Mouse (Mus musculus) MEL (cell line): ENCODE results near the gene Iqcj. TPM values are rescaled to one million over a fixed set of nuclear protein-coding genes. Genes with fewer than 3 reads are reported as not detected.

Source experiments
- DNase-seq: peaks from one replicate; pipeline ENCODE4 v3.0.0; 2011; ENCODE audit warnings: low read depth, low spot score
- H3K27ac ChIP-seq: 2 replicates; pipeline ENCODE4 v1.5.1; 2012; ENCODE audit warnings: low read depth, mild to moderate bottlenecking, control low read depth, low read length, moderate library complexity; ENCODE audit not compliant: control insufficient read depth
- H3K27me3 ChIP-seq, 2 experiments: fragments of 150-350 bp in 1 of 2; sonication (generic) in 1 of 2; 2 replicates each; pipeline ENCODE4 v1.6.1; 2012; ENCODE audit warnings: low read length in 2 of 2, mild to moderate bottlenecking in 2 of 2, improper control_type of control experiment in 1 of 2, moderate library complexity in 1 of 2; ENCODE audit not compliant: insufficient read depth in 2 of 2, control insufficient read depth in 1 of 2
- H3K36me3 ChIP-seq, 2 experiments: 2 replicates each; pipeline ENCODE4 v1.6.1; 2012 to 2014; ENCODE audit warnings: low read length in 2 of 2, improper control_type of control experiment in 1 of 2, inconsistent platforms in 1 of 2, mild to moderate bottlenecking in 1 of 2; ENCODE audit not compliant: insufficient read depth in 2 of 2, control insufficient read depth in 1 of 2
- H3K4me1 ChIP-seq, 2 experiments: fragments of 150-350 bp in 1 of 2; sonication (generic) in 1 of 2; 2 replicates each; pipeline ENCODE4 v1.6.1; 2012; ENCODE audit warnings: low read length in 2 of 2, improper control_type of control experiment in 1 of 2, mild to moderate bottlenecking in 1 of 2; ENCODE audit not compliant: insufficient read depth in 2 of 2, control insufficient read depth in 1 of 2
- H3K4me3 ChIP-seq, 2 experiments: fragments of 150-350 bp in 1 of 2; sonication (generic) in 1 of 2; 2 replicates each; pipeline ENCODE4 v1.5.1; 2012; ENCODE audit warnings: low read depth in 2 of 2, low read length in 2 of 2, mild to moderate bottlenecking in 2 of 2, moderate library complexity in 2 of 2, control low read depth in 1 of 2, improper control_type of control experiment in 1 of 2; ENCODE audit not compliant: control insufficient read depth in 1 of 2, insufficient read depth in 1 of 2
- H3K79me2 ChIP-seq: 2 replicates; pipeline ENCODE4 v1.6.1; 2012; ENCODE audit warnings: mild to moderate bottlenecking, low read length, moderate library complexity; ENCODE audit not compliant: control insufficient read depth, poor library complexity, insufficient read depth
- H3K9ac ChIP-seq: 2 replicates; pipeline ENCODE4 v1.6.1; 2012; ENCODE audit warnings: low read depth, mild to moderate bottlenecking, control low read depth, low read length, moderate library complexity; ENCODE audit not compliant: control insufficient read depth, poor library complexity, severe bottlenecking
- H3K9me3 ChIP-seq: fragments of 150-350 bp; sonication (generic); replicated peaks from 2 replicates; pipeline ENCODE4 v1.6.1; 2012; ENCODE audit warnings: mild to moderate bottlenecking, low read length, improper control_type of control experiment, moderate library complexity; ENCODE audit not compliant: insufficient read depth
- BHLHE40 ChIP-seq: IDR thresholded peaks from 2 replicates; pipeline ENCODE4 v1.6.1; 2012; ENCODE audit warnings: low read depth, mild to moderate bottlenecking, inconsistent platforms, low read length, improper control_type of control experiment, borderline replicate concordance
- CTCF ChIP-seq, 3 experiments: IDR thresholded peaks in 2 of 3; conservative IDR thresholded peaks in 1 of 3; 2 replicates each; pipeline ENCODE4 v1.5.1; 2011 to 2012; ENCODE audit warnings: low read length in 3 of 3, low read depth in 2 of 3, mild to moderate bottlenecking in 2 of 3, improper control_type of control experiment in 1 of 3, inconsistent platforms in 1 of 3, mixed read lengths in 1 of 3, moderate library complexity in 1 of 3; ENCODE audit not compliant: control insufficient read depth in 1 of 3, insufficient read depth in 1 of 3, poor library complexity in 1 of 3, severe bottlenecking in 1 of 3
- ELF1 ChIP-seq: IDR thresholded peaks from 2 replicates; pipeline ENCODE4 v1.6.1; 2014; ENCODE audit warnings: low read depth, mild to moderate bottlenecking, inconsistent platforms, low read length, improper control_type of control experiment, moderate library complexity
- ETS1 ChIP-seq: IDR thresholded peaks from 2 replicates; pipeline ENCODE4 v1.6.1; 2012; ENCODE audit warnings: low read depth, mild to moderate bottlenecking, inconsistent platforms, low read length, improper control_type of control experiment, moderate library complexity
- GABPA ChIP-seq: IDR thresholded peaks from 2 replicates; pipeline ENCODE4 v1.6.1; 2012; ENCODE audit warnings: low read depth, mild to moderate bottlenecking, inconsistent platforms, low read length, improper control_type of control experiment, moderate library complexity
- HCFC1 ChIP-seq: IDR thresholded peaks from 2 replicates; pipeline ENCODE4 v1.6.1; 2012; ENCODE audit warnings: low read depth, mild to moderate bottlenecking, inconsistent platforms, low read length, improper control_type of control experiment, moderate library complexity
- MAFK ChIP-seq: IDR thresholded peaks from 2 replicates; pipeline ENCODE4 v1.6.1; 2011; ENCODE audit warnings: low read depth, mild to moderate bottlenecking, low read length, improper control_type of control experiment, borderline replicate concordance
- MAX ChIP-seq: IDR thresholded peaks from 2 replicates; pipeline ENCODE4 v1.6.1; 2011; ENCODE audit warnings: low read length, improper control_type of control experiment
- MXI1 ChIP-seq: IDR thresholded peaks from 2 replicates; pipeline ENCODE4 v1.6.1; 2011; ENCODE audit warnings: mild to moderate bottlenecking, low read depth, low read length, improper control_type of control experiment
- MYC ChIP-seq: IDR thresholded peaks from 2 replicates; pipeline ENCODE4 v1.6.1; 2011; ENCODE audit warnings: low read depth, mild to moderate bottlenecking, low read length, improper control_type of control experiment, moderate library complexity
- NELFE ChIP-seq: IDR thresholded peaks from 2 replicates; pipeline ENCODE4 v1.6.1; 2011; ENCODE audit warnings: low read depth, low read length, improper control_type of control experiment
- NRF1 ChIP-seq: IDR thresholded peaks from 2 replicates; pipeline ENCODE4 v1.6.1; 2014; ENCODE audit warnings: low read depth, mild to moderate bottlenecking, inconsistent platforms, low read length, improper control_type of control experiment, moderate library complexity; ENCODE audit not compliant: poor library complexity, insufficient read depth, severe bottlenecking
- POLR2A ChIP-seq, 2 experiments: IDR thresholded peaks; 2 replicates each; pipeline ENCODE4 v1.6.1; 2011 to 2012; ENCODE audit warnings: low read length in 2 of 2, mild to moderate bottlenecking in 2 of 2, control low read depth in 1 of 2, improper control_type of control experiment in 1 of 2, low read depth in 1 of 2, moderate library complexity in 1 of 2; ENCODE audit not compliant: control insufficient read depth in 1 of 2, insufficient read depth in 1 of 2, poor library complexity in 1 of 2
- POLR2AphosphoS2 ChIP-seq: IDR thresholded peaks from 2 replicates; pipeline ENCODE4 v1.6.1; 2011; ENCODE audit warnings: low read length, improper control_type of control experiment
- POLR2AphosphoS5 ChIP-seq: IDR thresholded peaks from 2 replicates; pipeline ENCODE4 v1.6.1; 2012; ENCODE audit warnings: low read depth, borderline replicate concordance, mild to moderate bottlenecking, inconsistent platforms, low read length, moderate library complexity, mixed read lengths
- RAD21 ChIP-seq: IDR thresholded peaks from 2 replicates; pipeline ENCODE4 v1.6.1; 2011; ENCODE audit warnings: mild to moderate bottlenecking, low read depth, low read length, improper control_type of control experiment
- RCOR1 ChIP-seq: IDR thresholded peaks from 2 replicates; pipeline ENCODE4 v1.6.1; 2012; ENCODE audit warnings: low read depth, mild to moderate bottlenecking, inconsistent platforms, low read length, improper control_type of control experiment
- SMC3 ChIP-seq: IDR thresholded peaks from 2 replicates; pipeline ENCODE4 v1.6.1; 2011; ENCODE audit warnings: low read depth, low read length, improper control_type of control experiment
- TAL1 ChIP-seq: IDR thresholded peaks from 2 replicates; pipeline ENCODE4 v1.6.1; 2012; ENCODE audit warnings: mild to moderate bottlenecking, inconsistent platforms, low read length, moderate library complexity, mixed read lengths
- TBP ChIP-seq: IDR thresholded peaks from 2 replicates; pipeline ENCODE4 v1.8.0; 2011; ENCODE audit warnings: low read depth, low read length, improper control_type of control experiment
- USF2 ChIP-seq, 2 experiments: IDR thresholded peaks; 2 replicates each; pipeline ENCODE4 v1.6.1; 2011 to 2012; ENCODE audit warnings: improper control_type of control experiment in 2 of 2, low read length in 2 of 2, borderline replicate concordance in 1 of 2, inconsistent platforms in 1 of 2, low read depth in 1 of 2, mild to moderate bottlenecking in 1 of 2; ENCODE audit not compliant: insufficient read depth in 1 of 2
- ZC3H11A ChIP-seq: IDR thresholded peaks from 2 replicates; pipeline ENCODE4 v1.6.1; 2012; ENCODE audit warnings: low read depth, mild to moderate bottlenecking, inconsistent platforms, low read length, improper control_type of control experiment
- ZMIZ1 ChIP-seq: IDR thresholded peaks from 2 replicates; pipeline ENCODE4 v1.6.1; 2012; ENCODE audit warnings: low read depth, mild to moderate bottlenecking, inconsistent platforms, low read length, improper control_type of control experiment, moderate library complexity
- ZNF384 ChIP-seq: IDR thresholded peaks from 2 replicates; pipeline ENCODE4 v1.6.1; 2012; ENCODE audit warnings: low read depth, mild to moderate bottlenecking, inconsistent platforms, low read length, improper control_type of control experiment
- polyA plus RNA-seq, 2 experiments: library from polyadenylated mRNA; stranded (reverse) in 1 of 2; unstranded in 1 of 2; fragments of >175 nt in 1 of 2; fragments of >200 nt in 1 of 2; gene quantifications; 2 replicates each; pipeline versions ENCODE4 v1.2.1 to v1.2.4; 2012; ENCODE audit warnings: low replicate concordance in 2 of 2, low read depth in 1 of 2; ENCODE audit not compliant: insufficient read length in 2 of 2, insufficient read depth in 1 of 2, missing spikeins in 1 of 2
- total RNA-seq: library from RNA; depleted of rRNA; stranded (reverse); fragments of 300-350 nt; gene quantifications from 2 replicates; pipeline ENCODE4 v1.2.3, GENCODE M21; 2012

The Iqcj gene
- total and polyA plus RNA-seq, 3 experiments = not detected

DNA sequence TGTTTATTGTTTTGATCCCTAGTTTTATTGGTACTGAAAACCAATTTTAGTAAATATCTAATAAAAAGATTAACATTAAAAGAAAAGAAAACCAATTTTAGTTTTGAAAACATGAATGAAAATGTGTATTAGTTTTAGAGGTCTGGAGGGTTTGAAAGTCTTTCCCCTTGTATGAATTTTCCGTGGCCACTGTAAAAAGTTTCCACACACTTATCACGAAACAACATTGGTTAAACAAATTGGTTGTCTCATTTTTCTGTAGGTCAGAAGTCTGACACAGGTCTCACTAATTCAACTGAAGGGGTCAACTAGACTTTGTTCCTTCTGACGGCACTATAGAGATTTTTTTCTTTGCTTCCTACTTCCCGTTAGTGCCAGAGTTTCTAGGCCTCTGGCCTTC lies 14.8 kb upstream of the Iqcj start:
- no peak overlapping the region for H3K4me3 ChIP-seq
- H3K36me3 ChIP-seq = no peaks in the 10 kb centered on the region
- no peak for DNase-seq
- H3K9me3 ChIP-seq = no peaks in the 10 kb centered on the region
- H3K27me3 ChIP-seq = no peaks in the 10 kb centered on the region
- H3K9ac ChIP-seq = no peak overlapping the region
- H3K79me2 ChIP-seq = no peaks in the 10 kb centered on the region
- no peak for TF ChIP-seq POLR2AphosphoS5
- no peak for TF ChIP-seq ETS1
- no peak for TF ChIP-seq MAX
- no peak for TF ChIP-seq CTCF (IDR thresholded peaks at IDR 0.05 in 2 of 3, conservative IDR thresholded peaks at IDR 0.05 in 1 of 3; ENCODE audit: control insufficient read depth in 1 of 3, insufficient read depth in 1 of 3, low read depth in 2 of 3, low read length in 3 of 3, poor library complexity in 1 of 3, severe bottlenecking in 1 of 3)
- TF ChIP-seq POLR2AphosphoS2 = no peak
- TF ChIP-seq HCFC1 = no peak
- no peak for TF ChIP-seq TAL1
- no peak for TF ChIP-seq TBP
- TF ChIP-seq MXI1 = no peak
- no peak for TF ChIP-seq ZMIZ1
- no peak for TF ChIP-seq NELFE
- TF ChIP-seq SMC3 = no peak
- no peak for TF ChIP-seq RCOR1
- no peak for TF ChIP-seq RAD21
- no peak overlapping the region for H3K27ac ChIP-seq
- H3K4me1 ChIP-seq = no peaks in the 10 kb centered on the region

DNA sequence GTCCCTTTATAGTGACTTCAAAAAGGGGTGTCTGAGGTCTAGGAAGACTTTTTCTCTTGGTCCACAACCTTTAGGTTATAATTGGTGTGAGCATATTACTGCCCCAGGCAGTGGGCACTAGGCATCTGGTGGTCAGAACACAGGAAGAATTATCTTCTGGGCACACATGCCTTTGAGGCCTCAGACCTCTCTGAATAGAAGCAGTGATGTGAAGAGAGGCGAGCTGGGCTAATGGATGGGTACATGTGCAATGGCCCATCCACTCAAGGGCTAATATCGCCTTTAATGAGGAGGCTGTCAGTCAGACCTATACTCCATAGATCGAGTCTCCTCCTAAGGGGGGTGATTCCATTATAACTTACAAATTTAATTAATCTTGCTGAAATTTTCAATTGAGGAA lies 7.7 kb upstream of the Iqcj start:
- no peak overlapping the region for H3K27ac ChIP-seq
- DNase-seq = no peak
- H3K9me3 ChIP-seq = no peaks in the 10 kb centered on the region
- no peak overlapping the region for H3K4me3 ChIP-seq
- H3K36me3 ChIP-seq = no peaks in the 10 kb centered on the region
- TF ChIP-seq BHLHE40 (no peak), NRF1 (no peak), MXI1 (no peak), ELF1 (no peak), HCFC1 (no peak), ZC3H11A (no peak), MAX (no peak), MAFK (no peak), ZNF384 (no peak), GABPA (no peak), MYC (no peak), USF2 (IDR thresholded peaks at IDR 0.05; ENCODE audit: borderline replicate concordance in 1 of 2, insufficient read depth in 1 of 2, low read depth in 1 of 2, low read length in 2 of 2) (no peak), POLR2A (IDR thresholded peaks at IDR 0.05; ENCODE audit: control insufficient read depth in 1 of 2, insufficient read depth in 1 of 2, low read depth in 1 of 2, low read length in 2 of 2, poor library complexity in 1 of 2) (no peak)
- H3K79me2 ChIP-seq = no peaks in the 10 kb centered on the region
- H3K4me1 ChIP-seq = no peaks in the 10 kb centered on the region
- no peak overlapping the region for H3K9ac ChIP-seq
- H3K27me3 ChIP-seq = no peaks in the 10 kb centered on the region
